Comparison of ENCODE assay signal across 10 mouse cellular contexts in the genomic region with DNA sequence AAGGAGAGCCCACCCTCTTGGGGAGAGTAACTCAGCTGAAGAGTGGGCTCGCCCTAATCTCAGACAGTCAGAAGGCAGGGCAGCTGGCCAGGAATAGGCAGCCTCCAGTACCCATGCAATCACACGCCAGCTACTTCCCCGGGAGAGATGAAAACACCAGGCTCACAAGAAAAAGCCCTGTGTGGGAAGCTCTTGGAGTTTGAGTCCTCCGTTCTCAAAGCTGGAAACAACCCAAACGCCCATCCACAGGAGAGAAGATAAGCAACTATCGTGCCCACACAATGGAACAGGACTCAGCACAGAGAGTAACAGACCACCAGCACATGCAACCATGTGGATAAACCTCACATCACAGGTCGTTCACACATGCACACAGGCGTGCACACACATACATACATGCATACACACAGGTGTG. TPM values are rescaled to one million over a fixed set of nuclear protein-coding genes. Genes with fewer than 3 reads are reported as not detected.
DNase-seq lines count a peak whose midpoint lies in the region; ATAC-seq lines count a peak whose summit lies in the region.
"Had no signal": no experiment of that assay in that cellular context is flagged by ENCODE, and none has a peak within 500 bp of the region (broad histone marks: within the 10 kb centered on the region; RNA-seq: fewer than 3 reads in every experiment).

No protein-coding gene starts in this region.

- no peaks in the 10 kb centered on the region for H3K36me3 ChIP-seq in lung, embryonic 16.5 days (ENCODE audit: control insufficient read depth, insufficient read depth, low read length)
- H3K36me3 ChIP-seq in kidney, embryonic 16.5 days (ENCODE audit: insufficient read depth, low read length): no peaks in the 10 kb centered on the region; the same call in 1 of the 2 replicates
- H3K36me3 ChIP-seq: neural tube, embryonic 12.5 days had no signal

- no peak for DNase-seq in lung, postnatal 4 days
- DNase-seq in frontal cortex, postnatal 36 days (ENCODE audit: low spot score in 2 of 2): peak; percentile 75 to 80
- DNase-seq in left cerebral cortex, postnatal 4 days: peak; percentile 80
- DNase-seq in right cerebral cortex, postnatal 25 days: peak; percentile 67
- DNase-seq in retina, embryonic 14.5 days (ENCODE audit: low spot score): no peak
- no peak for DNase-seq in cerebellum, adult 9-11 months

- H3K27ac ChIP-seq in lung, embryonic 16.5 days (ENCODE audit: low read length): peak overlapping the region; percentile 45
- no peak overlapping the region for H3K27ac ChIP-seq in kidney, embryonic 16.5 days (ENCODE audit: low read length)
- H3K27ac ChIP-seq: neural tube, embryonic 12.5 days had no signal

- H3K9ac ChIP-seq in lung, embryonic 16.5 days (ENCODE audit: low read length): no peak overlapping the region
- H3K9ac ChIP-seq in kidney, embryonic 16.5 days (replicated peaks; ENCODE audit: low read length): no peak overlapping the region
- H3K9ac ChIP-seq: neural tube, embryonic 12.5 days had no signal

- H3K27me3 ChIP-seq in lung, embryonic 16.5 days (ENCODE audit: control insufficient read depth, insufficient read depth, low read depth, low read length): no peaks in the 10 kb centered on the region
- no peaks in the 10 kb centered on the region for H3K27me3 ChIP-seq in kidney, embryonic 16.5 days (ENCODE audit: insufficient read depth, low read length)
- H3K27me3 ChIP-seq: neural tube, embryonic 12.5 days had no signal

- 36% methylated on average over 8 of the region's 8 CpGs for WGBS in lung, embryonic 16.5 days
- 76% methylated on average over 8 of the region's 8 CpGs for WGBS in kidney, embryonic 16.5 days

- intact Hi-C loops in left cerebral cortex, postnatal 4 days (cut with DNase I): no loop called here

- ATAC-seq in lung, embryonic 16.5 days (ENCODE audit: low read depth): peak; percentile 47; the same call in 1 of the 2 replicates
- ATAC-seq in kidney, embryonic 16.5 days (ENCODE audit: low FRiP score, low TSS enrichment): no peak

- H3K4me1 ChIP-seq in lung, embryonic 16.5 days (replicated peaks; ENCODE audit: control insufficient read depth, insufficient read depth, low read length): peaks cover 40% of the 10 kb centered on the region
- H3K4me1 ChIP-seq in kidney, embryonic 16.5 days (ENCODE audit: insufficient read depth, low read length): peaks cover 45% of the 10 kb centered on the region

- H3K9me3 ChIP-seq in lung, embryonic 16.5 days (ENCODE audit: control insufficient read depth, low read length): no peaks in the 10 kb centered on the region
- no peaks in the 10 kb centered on the region for H3K9me3 ChIP-seq in kidney, embryonic 16.5 days (ENCODE audit: low read length)

- H3K4me3 ChIP-seq in lung, embryonic 16.5 days (ENCODE audit: low read length): no peak overlapping the region
- H3K4me3 ChIP-seq in kidney, embryonic 16.5 days (ENCODE audit: low read length): no peak overlapping the region
- H3K4me3 ChIP-seq: neural tube, embryonic 12.5 days had no signal

- H3K4me2 ChIP-seq in lung, embryonic 16.5 days (ENCODE audit: low read depth, low read length): no peak overlapping the region
- H3K4me2 ChIP-seq in kidney, embryonic 16.5 days (replicated peaks; ENCODE audit: low read depth, low read length): no peak overlapping the region
- H3K4me2 ChIP-seq: neural tube, embryonic 12.5 days had no signal

RNA-seq across cellular contexts. Expression of a gene that starts 23.1 kb away (rescaled TPM):
- 28.7 and 41.3 TPM in 2 replicates for polyA plus RNA-seq in lung, embryonic 16.5 days (2015; fragmentation: Nextera tagmentation; extraction: Ambion mirVana)
- total RNA-seq in left cerebral cortex, postnatal 4 days (2021): 10 to 100 TPM; 32.1 to 35.4 TPM
- 26.5 and 43.9 TPM in 2 replicates for polyA plus RNA-seq in kidney, embryonic 16.5 days (2015; fragmentation: Nextera tagmentation; extraction: Ambion mirVana)

RNA-seq across cellular contexts. Expression of a gene that starts 54.9 kb away (rescaled TPM):
- polyA plus RNA-seq in lung, embryonic 16.5 days (2015; fragmentation: Nextera tagmentation; extraction: Ambion mirVana): not detected in 2 replicates
- total RNA-seq in left cerebral cortex, postnatal 4 days (2021): under 1 TPM in 1 of 2 experiments, not detected in 1; 0.26 TPM
- polyA plus RNA-seq in kidney, embryonic 16.5 days (2015; fragmentation: Nextera tagmentation; extraction: Ambion mirVana): not detected in 2 replicates
- total RNA-seq: heart, postnatal 14 days had no signal
- polyA plus RNA-seq: neural tube, embryonic 12.5 days had no signal

Comparison
In these comparisons a context has a peak if more than half of its experiments do, and no peak if none do; other contexts are left out.
1. DNase-seq: peak in frontal cortex, postnatal 36 days (2 of 2), left cerebral cortex, postnatal 4 days (single experiment) and right cerebral cortex, postnatal 25 days (single experiment); none in lung, postnatal 4 days (0 of 2), retina, embryonic 14.5 days (single experiment) and cerebellum, adult 9-11 months (single experiment).